Mouse (Mus musculus): ENCODE data around the gene Mphosph6. TPM values are rescaled to one million over a fixed set of nuclear protein-coding genes. Genes with fewer than 3 reads are reported as not detected.

Mphosph6 gene
- polyA plus RNA-seq, 1 experiment from 2014 or later = 65.3 TPM

- Histone ChIP-seq H3K36me3 (ENCODE audit: insufficient read depth, low read length) (no peaks in the 10 kb centered on the region), H3K4me1 (replicated peaks; ENCODE audit: insufficient read depth, low read length) (no peaks in the 10 kb centered on the region), H3K4me3 (replicated peaks; ENCODE audit: low read depth, low read length) (no peak overlapping the region), H3K27me3 (ENCODE audit: insufficient read depth, low read length) (no peaks in the 10 kb centered on the region), H3K9me3 (replicated peaks; ENCODE audit: low read length) (no peaks in the 10 kb centered on the region), H3K9ac (ENCODE audit: low read depth, low read length) (no peak overlapping the region), H3K4me2 (ENCODE audit: low read length) (no peak overlapping the region), H3K27ac (no peak overlapping the region)
- WGBS = 75% methylated on average over 11 of the region's 11 CpGs
- ATAC-seq (replicated peaks; ENCODE audit: low FRiP score, low read depth) (no peak), DNase-seq (ENCODE audit: low spot score) (no peak)
- TF ChIP-seq CTCF (IDR thresholded peaks at IDR 0.05; ENCODE audit: low read depth) = no peak
Measured at GRCm38 (mm10) chr8:117757900-117758299, 43.8 kb downstream of the Mphosph6 start.

- H3K4me3 ChIP-seq (replicated peaks; ENCODE audit: low read depth, low read length) = no peak overlapping the region
- TF ChIP-seq CTCF (IDR thresholded peaks at IDR 0.05; ENCODE audit: low read depth) = no peak
- no peak for ATAC-seq (replicated peaks; ENCODE audit: low FRiP score, low read depth)
Measured at GRCm38 (mm10) chr8:117749436-117749835, 52.3 kb downstream of the Mphosph6 start.

GRCm38 (mm10) chr8:117747886-117748730, 53.6 kb downstream of the Mphosph6 start:
- Histone ChIP-seq H3K4me3 (replicated peaks; ENCODE audit: low read depth, low read length) (no peak overlapping the region), H3K9me3 (replicated peaks; ENCODE audit: low read length) (no peaks in the 10 kb centered on the region), H3K27me3 (ENCODE audit: insufficient read depth, low read length) (no peaks in the 10 kb centered on the region), H3K36me3 (ENCODE audit: insufficient read depth, low read length) (no peaks in the 10 kb centered on the region), H3K4me1 (replicated peaks; ENCODE audit: insufficient read depth, low read length) (no peaks in the 10 kb centered on the region), H3K27ac (peak overlapping the region; percentile 60; the same call in 1 of the 2 replicates), H3K4me2 (ENCODE audit: low read length) (no peak overlapping the region), H3K9ac (ENCODE audit: low read depth, low read length) (no peak overlapping the region)
- no peak for DNase-seq (ENCODE audit: low spot score)
- peak; percentile 85 for ATAC-seq (replicated peaks; ENCODE audit: low FRiP score, low read depth)
- 58% methylated on average over 8 of the region's 9 CpGs for WGBS
- no peak for TF ChIP-seq CTCF (IDR thresholded peaks at IDR 0.05; ENCODE audit: low read depth)

More at GRCm38 (mm10) chr8:117749436-117749835, 52.3 kb downstream of the Mphosph6 start:
- 58% methylated on average over 2 of the region's 2 CpGs for WGBS
- Histone ChIP-seq H3K9ac (ENCODE audit: low read depth, low read length) (no peak overlapping the region), H3K36me3 (ENCODE audit: insufficient read depth, low read length) (no peaks in the 10 kb centered on the region), H3K27me3 (ENCODE audit: insufficient read depth, low read length) (no peaks in the 10 kb centered on the region), H3K4me1 (replicated peaks; ENCODE audit: insufficient read depth, low read length) (no peaks in the 10 kb centered on the region), H3K9me3 (replicated peaks; ENCODE audit: low read length) (no peaks in the 10 kb centered on the region), H3K4me2 (ENCODE audit: low read length) (no peak overlapping the region), H3K27ac (no peak overlapping the region)
- no peak for DNase-seq (ENCODE audit: low spot score)

- DNase-seq (ENCODE audit: low spot score) = no peak
- peak overlapping the region; percentile 19; the same call in 1 of the 2 replicates for H3K27ac ChIP-seq
Measured at GRCm38 (mm10) chr8:117747428-117747827, 54.3 kb downstream of the Mphosph6 start.

GRCm38 (mm10) chr8:117746651-117747050, 55.1 kb downstream of the Mphosph6 start:
- H3K27me3 ChIP-seq (ENCODE audit: insufficient read depth, low read length) = no peaks in the 10 kb centered on the region
- no peaks in the 10 kb centered on the region for H3K4me1 ChIP-seq (replicated peaks; ENCODE audit: insufficient read depth, low read length)
- DNase-seq (ENCODE audit: low spot score) (no peak), ATAC-seq (replicated peaks; ENCODE audit: low FRiP score, low read depth) (no peak)
- no peak overlapping the region for H3K4me2 ChIP-seq (ENCODE audit: low read length)
- 76% methylated on average over 5 of the region's 5 CpGs for WGBS
- H3K9ac ChIP-seq (ENCODE audit: low read depth, low read length) = no peak overlapping the region
- H3K9me3 ChIP-seq (replicated peaks; ENCODE audit: low read length) = no peaks in the 10 kb centered on the region
- H3K27ac ChIP-seq = peak overlapping the region; percentile 19; the same call in 1 of the 2 replicates
- no peaks in the 10 kb centered on the region for H3K36me3 ChIP-seq (ENCODE audit: insufficient read depth, low read length)
- H3K4me3 ChIP-seq (replicated peaks; ENCODE audit: low read depth, low read length) = no peak overlapping the region
- no peak for TF ChIP-seq CTCF (IDR thresholded peaks at IDR 0.05; ENCODE audit: low read depth)

More at GRCm38 (mm10) chr8:117747428-117747827, 54.3 kb downstream of the Mphosph6 start:
- Histone ChIP-seq H3K4me3 (replicated peaks; ENCODE audit: low read depth, low read length) (no peak overlapping the region), H3K9me3 (replicated peaks; ENCODE audit: low read length) (no peaks in the 10 kb centered on the region), H3K36me3 (ENCODE audit: insufficient read depth, low read length) (no peaks in the 10 kb centered on the region), H3K27me3 (ENCODE audit: insufficient read depth, low read length) (no peaks in the 10 kb centered on the region), H3K4me1 (replicated peaks; ENCODE audit: insufficient read depth, low read length) (no peaks in the 10 kb centered on the region), H3K9ac (ENCODE audit: low read depth, low read length) (no peak overlapping the region), H3K4me2 (ENCODE audit: low read length) (0 out of 2 replicates have a peak overlapping the region, but pooled peaks have one; percentile 6)
- no peak for ATAC-seq (replicated peaks; ENCODE audit: low FRiP score, low read depth)
- peak; percentile 37; the same call in 1 of the 2 replicates for TF ChIP-seq CTCF (IDR thresholded peaks at IDR 0.05; ENCODE audit: low read depth)
- 34% methylated on average over 2 of the region's 2 CpGs for WGBS

- no peak overlapping the region for H3K9ac ChIP-seq (ENCODE audit: low read depth, low read length)
- no peak for TF ChIP-seq CTCF (IDR thresholded peaks at IDR 0.05; ENCODE audit: low read depth)
- no peaks in the 10 kb centered on the region for H3K36me3 ChIP-seq (ENCODE audit: insufficient read depth, low read length)
- H3K4me1 ChIP-seq (replicated peaks; ENCODE audit: insufficient read depth, low read length) = no peaks in the 10 kb centered on the region
- H3K4me3 ChIP-seq (replicated peaks; ENCODE audit: low read depth, low read length) = no peak overlapping the region
- H3K27ac ChIP-seq = peak overlapping the region; percentile 47; the same call in 1 of the 2 replicates
- peak; percentile 90 for ATAC-seq (replicated peaks; ENCODE audit: low FRiP score, low read depth)
- H3K4me2 ChIP-seq (ENCODE audit: low read length) = no peak overlapping the region
- H3K27me3 ChIP-seq (ENCODE audit: insufficient read depth, low read length) = no peaks in the 10 kb centered on the region
- WGBS = 67% methylated on average over 15 of the region's 15 CpGs
- DNase-seq (ENCODE audit: low spot score) = peak; percentile 49
- H3K9me3 ChIP-seq (replicated peaks; ENCODE audit: low read length) = no peaks in the 10 kb centered on the region
Measured at GRCm38 (mm10) chr8:117742431-117743012, 59.2 kb downstream of the Mphosph6 start.

Other genes with a start within 250 kb of the Mphosph6 start
- 3.5 and 4.1 TPM in 2 replicates for gene Sdr42e1, start 128.3 kb downstream of the Mphosph6 start, polyA plus RNA-seq (2015; fragmentation: Nextera tagmentation; extraction: Ambion mirVana)
- 23.0 and 29.2 TPM in 2 replicates for gene Hsd17b2, start 100.0 kb downstream of the Mphosph6 start, polyA plus RNA-seq (2015; fragmentation: Nextera tagmentation; extraction: Ambion mirVana)